Mouse (Mus musculus): Measurements from ENCODE around the gene Eps8l2. TPM values are rescaled to one million over a fixed set of nuclear protein-coding genes. Genes with fewer than 3 reads are reported as not detected.

The Eps8l2 gene
- polyA plus RNA-seq, 1 experiment: 0.09 TPM

DNA sequence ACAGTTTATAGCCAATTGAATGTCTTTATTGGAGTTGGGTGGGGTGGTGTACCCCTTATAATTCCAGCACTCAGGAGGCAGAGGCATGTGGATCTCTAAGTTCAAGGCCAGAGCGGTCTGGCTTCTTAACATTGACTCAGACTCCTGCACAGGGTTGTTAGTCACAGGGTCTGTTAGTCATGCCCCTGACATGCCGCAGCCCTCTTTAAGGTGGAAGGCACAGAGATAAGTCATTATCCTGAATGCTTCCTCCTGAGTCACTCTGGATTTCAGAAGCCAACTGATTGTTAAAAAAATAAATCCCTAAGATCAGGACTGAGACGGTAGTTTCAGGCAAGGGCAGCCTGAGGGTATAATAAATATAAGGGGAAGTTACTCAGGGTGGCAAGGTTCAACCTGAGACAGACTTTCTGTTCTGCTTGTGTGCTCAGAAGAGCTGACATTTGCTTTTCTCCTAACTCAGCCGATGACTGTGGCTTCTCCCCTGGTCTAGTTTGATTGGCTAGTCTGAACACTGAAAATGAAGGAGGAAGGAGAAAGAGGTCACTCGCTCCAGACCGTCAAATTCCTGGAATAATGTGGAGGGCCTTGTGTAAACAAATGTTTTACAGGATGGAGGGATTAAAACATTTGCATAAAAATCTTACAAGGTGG lies 33.4 kb downstream of the Eps8l2 start:
- Histone ChIP-seq H3K9me3 (ENCODE audit: control insufficient read depth, low read length) (no peaks in the 10 kb centered on the region), H3K27me3 (ENCODE audit: control insufficient read depth) (no peaks in the 10 kb centered on the region), H3K4me3 (replicated peaks) (no peak overlapping the region), H3K4me1 (ENCODE audit: control insufficient read depth) (peaks cover 30% of the 10 kb centered on the region), H3K36me3 (ENCODE audit: control insufficient read depth) (no peaks in the 10 kb centered on the region)
- TF ChIP-seq GATA1 (IDR thresholded peaks at IDR 0.05; ENCODE audit: low read length) (no peak), TAL1 (IDR thresholded peaks at IDR 0.05; ENCODE audit: low read length) (no peak)

DNA sequence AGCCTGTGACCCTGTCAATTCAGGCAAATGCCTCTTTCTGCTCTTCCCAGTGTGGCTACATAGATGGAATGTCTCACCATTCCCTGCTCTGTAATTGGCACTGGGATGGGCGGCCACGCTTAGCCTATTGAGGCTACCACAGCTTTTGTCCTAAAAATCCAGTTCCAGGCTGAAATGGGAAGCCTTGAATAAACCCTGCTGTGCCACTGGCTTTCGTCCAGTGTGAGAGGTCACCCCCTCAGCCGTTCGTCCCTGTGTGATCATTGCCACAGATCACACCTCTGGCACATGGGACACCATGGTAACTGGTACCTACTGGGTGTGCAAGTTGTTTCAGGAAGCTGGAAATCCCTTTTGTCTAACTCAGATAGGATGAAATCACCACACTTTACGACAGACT lies 34.9 kb downstream of the Eps8l2 start:
- TF ChIP-seq TAL1 (IDR thresholded peaks at IDR 0.05; ENCODE audit: low read length): no peak
- no peak for TF ChIP-seq GATA1 (IDR thresholded peaks at IDR 0.05; ENCODE audit: low read length)

DNA sequence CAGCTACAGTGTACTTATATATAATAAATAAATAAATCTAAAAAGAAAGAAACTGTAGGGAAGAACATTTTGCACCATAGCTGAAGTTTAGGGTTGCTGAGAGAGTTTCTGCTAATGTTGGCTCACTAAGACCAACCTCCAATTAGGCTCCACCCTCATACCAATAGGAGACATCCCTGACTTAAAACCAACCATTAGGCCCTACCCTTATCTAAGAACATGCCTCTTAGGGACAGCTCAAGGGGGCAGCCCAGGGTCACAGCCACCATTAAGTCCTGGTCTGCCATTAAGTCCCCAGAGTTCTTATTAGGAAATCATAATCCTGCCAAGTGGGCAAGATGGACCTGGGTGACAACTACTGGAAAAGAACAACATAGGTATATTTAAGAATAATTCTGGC lies 35.7 kb downstream of the Eps8l2 start:
- Histone ChIP-seq H3K4me3 (replicated peaks) (no peak overlapping the region), H3K36me3 (ENCODE audit: control insufficient read depth) (no peaks in the 10 kb centered on the region), H3K9me3 (ENCODE audit: control insufficient read depth, low read length) (no peaks in the 10 kb centered on the region), H3K27me3 (ENCODE audit: control insufficient read depth) (no peaks in the 10 kb centered on the region), H3K4me1 (ENCODE audit: control insufficient read depth) (peaks cover 25% of the 10 kb centered on the region)
- TF ChIP-seq TAL1 (IDR thresholded peaks at IDR 0.05; ENCODE audit: low read length): no peak
- TF ChIP-seq GATA1 (IDR thresholded peaks at IDR 0.05; ENCODE audit: low read length): no peak

More for the DNA sequence above, 34.9 kb downstream of the Eps8l2 start:
- Histone ChIP-seq H3K4me1 (ENCODE audit: control insufficient read depth) (peaks cover 25% of the 10 kb centered on the region), H3K27me3 (ENCODE audit: control insufficient read depth) (no peaks in the 10 kb centered on the region), H3K36me3 (ENCODE audit: control insufficient read depth) (no peaks in the 10 kb centered on the region), H3K4me3 (replicated peaks) (no peak overlapping the region), H3K9me3 (ENCODE audit: control insufficient read depth, low read length) (no peaks in the 10 kb centered on the region)

DNA sequence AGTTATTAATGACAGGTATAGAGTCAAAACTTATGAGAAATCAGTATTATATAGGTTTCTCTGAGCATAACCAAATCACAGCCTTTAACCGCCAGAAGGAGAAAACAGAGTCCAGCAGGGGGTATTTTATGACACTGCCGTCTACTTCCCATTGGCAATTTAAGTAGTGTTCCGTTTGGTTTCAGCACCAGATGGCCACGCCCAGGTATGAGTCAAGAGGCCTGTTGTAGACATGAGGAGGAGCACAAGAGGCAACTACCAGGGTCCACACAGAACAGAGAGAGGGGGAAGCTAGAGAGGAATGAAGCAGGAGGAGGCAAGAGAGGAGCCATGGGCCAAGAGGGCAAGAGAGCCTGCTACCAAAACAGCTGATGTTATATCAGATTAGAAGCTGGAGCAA lies 40.9 kb downstream of the Eps8l2 start:
- H3K36me3 ChIP-seq (ENCODE audit: control insufficient read depth): no peaks in the 10 kb centered on the region
- TF ChIP-seq GATA1 (IDR thresholded peaks at IDR 0.05; ENCODE audit: low read length) (no peak), TAL1 (IDR thresholded peaks at IDR 0.05; ENCODE audit: low read length) (no peak)
- H3K27me3 ChIP-seq (ENCODE audit: control insufficient read depth): no peaks in the 10 kb centered on the region
- peaks cover 35% of the 10 kb centered on the region for H3K4me1 ChIP-seq (ENCODE audit: control insufficient read depth)
- no peak overlapping the region for H3K4me3 ChIP-seq (replicated peaks)
- H3K9me3 ChIP-seq (ENCODE audit: control insufficient read depth, low read length): no peaks in the 10 kb centered on the region

DNA sequence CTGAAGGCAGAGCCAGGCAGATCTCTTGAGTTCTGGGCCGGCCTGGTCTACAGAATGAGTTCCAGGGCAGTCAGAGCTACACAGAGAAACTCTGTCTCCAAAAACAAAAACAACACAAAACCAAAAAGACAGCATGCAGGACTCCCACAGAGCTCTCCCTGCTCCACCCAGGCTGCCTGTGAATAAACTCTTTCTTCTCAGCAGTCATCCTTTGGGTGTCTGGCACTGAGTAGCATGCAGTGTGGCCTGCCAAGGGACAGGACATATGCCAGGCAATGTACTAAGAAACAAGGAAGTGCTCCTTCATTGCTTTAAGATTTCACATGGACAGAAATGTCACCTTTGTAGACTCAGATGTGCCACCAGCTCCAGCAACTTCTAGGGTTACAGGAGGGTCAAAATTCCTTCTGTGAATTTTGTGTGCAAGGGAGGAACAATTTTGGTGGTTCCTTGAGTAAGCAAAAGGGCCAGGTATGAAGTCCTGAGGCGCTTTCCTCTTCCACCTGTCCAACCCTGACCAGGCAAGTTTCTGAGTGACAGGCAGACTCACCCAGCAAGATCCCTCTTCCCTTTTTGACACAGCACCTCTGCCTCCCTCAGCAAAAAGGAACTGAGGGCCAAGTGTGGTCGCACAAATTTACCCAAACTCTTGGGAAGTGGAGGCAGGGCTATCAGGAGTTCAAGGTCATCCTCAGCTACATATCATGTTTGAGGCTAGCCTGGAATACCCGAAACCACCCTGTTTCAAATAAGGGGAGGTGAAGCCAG lies 42.6 kb downstream of the Eps8l2 start:
- H3K4me1 ChIP-seq (ENCODE audit: control insufficient read depth): peaks cover 43% of the 10 kb centered on the region
- no peak for TF ChIP-seq TAL1 (IDR thresholded peaks at IDR 0.05; ENCODE audit: low read length)
- no peak for TF ChIP-seq GATA1 (IDR thresholded peaks at IDR 0.05; ENCODE audit: low read length)
- H3K27me3 ChIP-seq (ENCODE audit: control insufficient read depth): no peaks in the 10 kb centered on the region
- no peak overlapping the region for H3K4me3 ChIP-seq (replicated peaks)
- H3K9me3 ChIP-seq (ENCODE audit: control insufficient read depth, low read length): no peaks in the 10 kb centered on the region
- no peaks in the 10 kb centered on the region for H3K36me3 ChIP-seq (ENCODE audit: control insufficient read depth)

DNA sequence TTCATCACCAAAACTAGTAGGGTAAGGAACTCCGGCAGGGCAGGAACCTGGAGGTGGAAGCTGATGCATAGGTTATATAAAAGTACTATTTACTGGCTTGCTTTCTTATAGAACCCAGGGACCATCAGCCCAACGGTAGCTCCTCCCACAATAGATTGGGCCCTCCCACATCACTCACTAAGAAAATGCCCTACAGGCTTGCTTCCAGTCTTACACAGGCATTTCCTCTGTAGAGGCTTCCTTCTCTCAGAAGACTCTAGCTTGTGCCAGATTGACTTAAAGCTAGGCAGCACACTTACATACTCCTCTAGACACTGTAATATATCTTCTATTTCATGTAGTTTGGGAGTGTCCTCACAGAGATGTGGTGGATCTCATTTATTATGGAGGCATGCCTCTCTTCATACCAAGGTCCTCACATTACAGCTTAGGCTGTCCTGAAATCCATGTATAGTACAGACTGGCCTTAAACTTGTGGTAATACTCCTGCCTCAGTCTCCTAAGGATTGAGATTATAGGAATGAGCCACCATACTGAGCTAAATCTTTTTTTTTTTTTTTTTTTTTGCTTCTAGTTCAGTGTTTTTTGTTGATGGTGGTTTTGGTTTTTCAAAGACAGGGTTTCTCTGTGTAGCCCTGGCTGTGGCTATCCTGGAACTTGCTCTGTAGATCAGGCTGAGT lies 49.3 kb downstream of the Eps8l2 start:
- peaks cover 79% of the 10 kb centered on the region for H3K4me1 ChIP-seq (ENCODE audit: control insufficient read depth)

DNA sequence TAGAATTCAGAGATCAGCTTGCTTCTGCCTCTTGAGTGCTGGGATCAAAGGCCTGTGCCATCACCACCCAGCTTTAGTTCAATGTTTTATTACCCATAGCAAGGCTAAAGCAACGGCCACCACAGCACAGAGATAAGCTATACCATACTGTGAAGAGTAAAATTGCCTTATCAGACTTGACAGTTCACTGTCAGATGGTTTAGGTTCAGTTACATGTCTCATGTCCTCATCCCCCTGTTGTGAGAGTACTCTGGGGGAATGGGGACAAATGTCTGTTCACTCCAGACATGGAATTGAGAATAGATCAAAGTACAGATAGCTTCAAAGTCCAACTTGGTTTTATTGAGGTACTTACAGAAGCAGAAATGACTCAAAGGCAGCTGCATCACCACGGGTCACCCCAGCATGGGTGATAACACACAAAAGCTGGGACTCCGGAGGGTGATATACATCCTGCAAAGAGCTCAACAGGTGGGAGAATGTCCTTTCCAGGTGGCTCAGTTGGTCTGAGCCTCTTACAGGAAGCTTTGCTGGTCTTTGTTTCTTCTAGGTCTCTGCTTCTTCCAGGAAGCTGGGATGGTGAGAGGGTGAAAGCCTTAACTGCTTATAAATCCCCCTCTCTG lies 49.9 kb downstream of the Eps8l2 start:
- no peak for TF ChIP-seq TAL1 (IDR thresholded peaks at IDR 0.05; ENCODE audit: low read length)
- TF ChIP-seq GATA1 (IDR thresholded peaks at IDR 0.05; ENCODE audit: low read length): peak; percentile 44; the same call in 1 of the 2 replicates
- Histone ChIP-seq H3K36me3 (ENCODE audit: control insufficient read depth) (peaks cover 4% of the 10 kb centered on the region), H3K9me3 (ENCODE audit: control insufficient read depth, low read length) (no peaks in the 10 kb centered on the region), H3K27me3 (ENCODE audit: control insufficient read depth) (no peaks in the 10 kb centered on the region), H3K4me3 (replicated peaks) (no peak overlapping the region), H3K4me1 (ENCODE audit: control insufficient read depth) (peaks cover 83% of the 10 kb centered on the region)

More for the DNA sequence above, 49.3 kb downstream of the Eps8l2 start:
- H3K4me3 ChIP-seq (replicated peaks): no peak overlapping the region
- H3K9me3 ChIP-seq (ENCODE audit: control insufficient read depth, low read length): no peaks in the 10 kb centered on the region
- TF ChIP-seq GATA1 (IDR thresholded peaks at IDR 0.05; ENCODE audit: low read length) (no peak), TAL1 (IDR thresholded peaks at IDR 0.05; ENCODE audit: low read length) (no peak)
- H3K36me3 ChIP-seq (ENCODE audit: control insufficient read depth): no peaks in the 10 kb centered on the region
- H3K27me3 ChIP-seq (ENCODE audit: control insufficient read depth): no peaks in the 10 kb centered on the region

DNA sequence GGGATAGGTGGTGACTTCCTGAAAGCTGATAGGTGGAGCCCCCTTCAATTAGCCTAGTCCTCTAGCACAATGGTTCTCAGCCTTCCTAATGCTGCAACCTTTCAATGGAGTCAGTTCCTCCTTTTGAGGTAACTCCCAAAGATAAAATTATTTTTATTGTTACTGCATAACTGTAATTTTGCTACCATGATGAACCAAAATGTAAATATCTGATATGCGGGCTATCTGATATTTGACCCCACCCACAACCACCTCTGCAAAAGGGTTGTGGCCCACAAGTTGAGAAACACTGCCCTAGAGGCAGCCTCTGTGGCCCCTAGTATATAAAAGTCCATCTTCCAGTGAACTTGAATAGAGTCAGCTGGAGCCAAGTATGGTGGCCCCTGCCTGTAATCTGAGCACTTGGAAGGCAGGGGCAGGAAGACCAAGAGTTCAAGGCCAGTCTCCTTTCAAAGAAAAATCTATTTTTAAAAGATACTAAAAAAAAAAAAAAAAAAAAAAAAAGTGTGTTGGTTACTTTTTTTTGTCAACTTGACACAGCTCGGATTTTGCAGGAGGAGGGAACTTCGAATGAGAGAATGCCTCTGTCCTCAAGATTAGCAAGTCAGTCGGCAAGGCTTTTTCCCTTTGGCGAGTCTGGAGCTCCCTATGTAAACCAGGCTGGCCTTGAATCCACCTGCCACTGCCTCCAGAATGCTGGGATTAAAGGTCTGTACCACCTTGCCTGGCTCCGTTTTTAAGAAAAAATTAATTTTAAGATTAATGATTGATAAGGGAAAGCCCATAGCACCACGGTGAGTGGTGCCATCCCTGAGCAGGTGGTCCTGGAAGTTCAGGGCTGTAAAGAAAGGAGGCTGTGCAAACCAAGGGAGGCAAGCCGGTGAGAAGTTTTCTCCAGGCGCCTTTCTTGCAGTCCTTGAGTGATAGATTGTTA lies 51.9 kb downstream of the Eps8l2 start:
- peaks cover 19% of the 10 kb centered on the region for H3K36me3 ChIP-seq (ENCODE audit: control insufficient read depth)
- no peaks in the 10 kb centered on the region for H3K9me3 ChIP-seq (ENCODE audit: control insufficient read depth, low read length)
- TF ChIP-seq TAL1 (IDR thresholded peaks at IDR 0.05; ENCODE audit: low read length) (no peak), GATA1 (IDR thresholded peaks at IDR 0.05; ENCODE audit: low read length) (no peak)
- peak overlapping the region; percentile 70 for H3K4me3 ChIP-seq (replicated peaks)
- H3K27me3 ChIP-seq (ENCODE audit: control insufficient read depth): no peaks in the 10 kb centered on the region
- H3K4me1 ChIP-seq (ENCODE audit: control insufficient read depth): peaks cover 90% of the 10 kb centered on the region

All from erythroblast, embryonic 14.5 days (primary cell).